Mouse (Mus musculus) lung, adult 2 months (tissue): ENCODE measurements at regions not wholly inside any gene's neighbourhood (a gene's known extent, or its start where the extent isn't known, plus 50 kb on each side); places are given as distances from the start of the nearest gene placed in this dataset.

Source experiments
- CTCF ChIP-seq: fragments of 200-500 bp; IDR thresholded peaks from 2 replicates; pipeline ENCODE4 v1.5.1; 2011; ENCODE audit warnings: mild to moderate bottlenecking, low read length, control low read depth; ENCODE audit not compliant: insufficient read depth
- POLR2A ChIP-seq: fragments of 200-500 bp; IDR thresholded peaks from 2 replicates; pipeline ENCODE4 v1.6.1; 2011; ENCODE audit warnings: low read depth, mild to moderate bottlenecking, control low read depth, low read length, borderline replicate concordance; ENCODE audit errors: extremely low read depth

DNA sequence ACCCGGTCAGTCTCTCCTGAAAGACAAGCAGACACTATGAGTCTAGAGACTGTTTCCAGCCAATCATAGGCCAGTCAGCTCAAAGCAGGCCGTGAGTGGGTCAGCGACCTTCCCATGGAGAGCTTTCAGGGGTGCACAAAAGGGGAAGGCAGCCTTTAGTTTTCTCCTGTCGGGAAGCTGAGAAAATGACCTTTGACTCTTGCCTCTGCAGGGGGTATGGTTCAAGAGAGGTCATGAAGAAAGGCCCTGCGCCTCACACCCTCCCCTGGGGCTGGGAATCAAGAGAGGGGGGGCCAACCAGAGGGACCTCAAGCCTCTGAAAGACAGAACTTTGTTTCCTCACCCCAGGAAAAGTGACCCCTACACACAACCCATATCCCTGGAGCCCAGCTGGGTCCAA, 164.4 kb upstream of the Rapgef5 start:
- TF ChIP-seq POLR2A (no peak), CTCF (no peak)
